Mouse (Mus musculus) hindbrain, embryonic 16.5 days (tissue): ENCODE data around the gene Papln. TPM values are rescaled to one million over a fixed set of nuclear protein-coding genes. Genes with fewer than 3 reads are reported as not detected.

ENCODE experiments used
- ATAC-seq: fragments of 200-750 bp; cut with Nextera tagmentation; 2 replicates; pipeline ENCODE4 v1.8.0; 2017; ENCODE audit warnings: moderate TSS enrichment, moderate library complexity
- H3K27ac ChIP-seq: fragments of 300-500 bp; sonication (generic); 2 replicates; pipeline ENCODE4 v1.5.1; 2014; ENCODE audit warnings: low read depth, mild to moderate bottlenecking, control low read depth, low read length, moderate library complexity
- H3K27me3 ChIP-seq: fragments of 300-500 bp; sonication (generic); replicated peaks from 2 replicates; pipeline ENCODE4 v1.6.1; 2014; ENCODE audit warnings: low read length; ENCODE audit not compliant: control insufficient read depth, insufficient read depth
- H3K36me3 ChIP-seq: fragments of 300-500 bp; sonication (generic); 2 replicates; pipeline ENCODE4 v1.6.1; 2014; ENCODE audit warnings: mild to moderate bottlenecking, low read length, moderate library complexity, mixed read lengths; ENCODE audit not compliant: control insufficient read depth, insufficient read depth
- H3K4me1 ChIP-seq: fragments of 300-500 bp; sonication (generic); 2 replicates; pipeline ENCODE4 v1.6.1; 2014; ENCODE audit warnings: low read depth, low read length; ENCODE audit not compliant: control insufficient read depth, insufficient read depth
- H3K4me2 ChIP-seq: fragments of 300-500 bp; sonication (generic); 2 replicates; pipeline ENCODE4 v1.6.1; 2014; ENCODE audit warnings: mild to moderate bottlenecking, low read length, control low read depth, moderate library complexity
- H3K4me3 ChIP-seq: fragments of 300-500 bp; sonication (generic); 2 replicates; pipeline ENCODE4 v1.5.1; 2014; ENCODE audit warnings: mild to moderate bottlenecking, low read length, control low read depth, moderate library complexity
- H3K9ac ChIP-seq: fragments of 300-500 bp; sonication (generic); 2 replicates; pipeline ENCODE4 v1.6.1; 2014; ENCODE audit warnings: low read depth, mild to moderate bottlenecking, control low read depth, low read length, moderate library complexity
- H3K9me3 ChIP-seq: fragments of 300-500 bp; sonication (generic); 2 replicates; pipeline ENCODE4 v1.6.1; 2014; ENCODE audit warnings: mild to moderate bottlenecking, low read length, moderate library complexity; ENCODE audit not compliant: control insufficient read depth
- WGBS: fragments of 180-500 bp; shearing (Covaris S2); extraction: QIAGEN DNeasy Blood & Tissue Kit; methylation state at CpG from one replicate; pipeline ENCODE4 v1.1.7; 2014; 5-methylcytosine and 5-hydroxymethylcytosine counted together
- polyA plus RNA-seq: library from polyadenylated mRNA; unstranded; fragments of >200 nt; fragmentation: Nextera tagmentation; extraction: Ambion mirVana; gene quantifications from 2 replicates; pipeline ENCODE4 v1.2.1, GENCODE M21; 2015

Papln gene
- 0.31 and 0.42 TPM in 2 replicates for polyA plus RNA-seq

GRCm38 (mm10) chr12:83763311-83764043 is at the start of gene Papln:
Papln (plus strand) TSS chr12:83763634.
- WGBS, result 11% methylated on average over 27 of the region's 31 CpGs
- peak within 1 kb of the TSS; percentile 1; the same call in 1 of the 2 replicates for H3K9ac ChIP-seq
- no peaks in the 10 kb centered on the region for H3K27me3 ChIP-seq
- H3K4me1 ChIP-seq, result peaks cover 17% of the 10 kb centered on the region
- peak within 1 kb of the TSS; percentile 26 for H3K4me3 ChIP-seq
- no peaks in the 10 kb centered on the region for H3K9me3 ChIP-seq
- H3K36me3 ChIP-seq, result no peaks in the 10 kb centered on the region
- H3K4me2 ChIP-seq, result peak within 1 kb of the TSS; percentile 56
- H3K27ac ChIP-seq, result no peak within 1 kb of the TSS
- peak; percentile 41 for ATAC-seq

GRCm38 (mm10) chr12:83713749-83714148 is 49.7 kb upstream of the Papln start:
- ATAC-seq, result peak; percentile 58; the same call in 1 of the 2 replicates
- Histone ChIP-seq H3K9me3 (no peaks in the 10 kb centered on the region), H3K4me1 (no peaks in the 10 kb centered on the region), H3K9ac (no peak overlapping the region), H3K27me3 (no peaks in the 10 kb centered on the region), H3K4me2 (no peak overlapping the region), H3K4me3 (no peak overlapping the region), H3K27ac (no peak overlapping the region), H3K36me3 (peaks cover 19% of the 10 kb centered on the region)
- WGBS, result 45% methylated on average over 2 of the region's 2 CpGs

GRCm38 (mm10) chr12:83716416-83717184 is 46.8 kb upstream of the Papln start:
- no peak for ATAC-seq
- Histone ChIP-seq H3K9me3 (no peaks in the 10 kb centered on the region), H3K9ac (no peak overlapping the region), H3K4me1 (no peaks in the 10 kb centered on the region), H3K4me3 (no peak overlapping the region), H3K27ac (no peak overlapping the region), H3K4me2 (no peak overlapping the region), H3K36me3 (peaks cover 27% of the 10 kb centered on the region), H3K27me3 (no peaks in the 10 kb centered on the region)
- WGBS, result 87% methylated on average over 15 of the region's 15 CpGs

GRCm38 (mm10) chr12:83719431-83719830 is 44.0 kb upstream of the Papln start:
- H3K36me3 ChIP-seq, result peaks cover 25% of the 10 kb centered on the region
- H3K4me3 ChIP-seq, result no peak overlapping the region
- H3K9ac ChIP-seq, result no peak overlapping the region
- H3K27ac ChIP-seq, result no peak overlapping the region
- ATAC-seq, result no peak
- no peak overlapping the region for H3K4me2 ChIP-seq
- 100% methylated on average over 1 of the region's 1 CpGs for WGBS
- no peaks in the 10 kb centered on the region for H3K27me3 ChIP-seq
- no peaks in the 10 kb centered on the region for H3K9me3 ChIP-seq
- H3K4me1 ChIP-seq, result no peaks in the 10 kb centered on the region

- Histone ChIP-seq H3K36me3 (peaks cover 27% of the 10 kb centered on the region), H3K27ac (no peak overlapping the region)
- no peak for ATAC-seq
These were observed 42.2 kb upstream of the Papln start for GRCm38 (mm10) chr12:83721281-83721680.

GRCm38 (mm10) chr12:83723037-83723436 is 40.4 kb upstream of the Papln start:
- H3K4me2 ChIP-seq, result no peak overlapping the region
- no peak overlapping the region for H3K9ac ChIP-seq
- H3K27me3 ChIP-seq, result no peaks in the 10 kb centered on the region
- WGBS, result 82% methylated on average over 3 of the region's 3 CpGs
- no peaks in the 10 kb centered on the region for H3K9me3 ChIP-seq
- no peak for ATAC-seq
- H3K27ac ChIP-seq, result no peak overlapping the region
- H3K4me3 ChIP-seq, result no peak overlapping the region
- peaks cover 24% of the 10 kb centered on the region for H3K36me3 ChIP-seq
- no peaks in the 10 kb centered on the region for H3K4me1 ChIP-seq

More at GRCm38 (mm10) chr12:83721281-83721680, 42.2 kb upstream of the Papln start:
- H3K27me3 ChIP-seq, result no peaks in the 10 kb centered on the region
- H3K4me1 ChIP-seq, result no peaks in the 10 kb centered on the region
- H3K9me3 ChIP-seq, result no peaks in the 10 kb centered on the region
- H3K4me2 ChIP-seq, result no peak overlapping the region
- H3K4me3 ChIP-seq, result no peak overlapping the region
- no peak overlapping the region for H3K9ac ChIP-seq
- 80% methylated on average over 6 of the region's 6 CpGs for WGBS

- no peak for ATAC-seq
- peaks cover 26% of the 10 kb centered on the region for H3K36me3 ChIP-seq
- H3K9ac ChIP-seq, result no peak overlapping the region
- no peak overlapping the region for H3K4me2 ChIP-seq
- H3K27me3 ChIP-seq, result no peaks in the 10 kb centered on the region
- no peak overlapping the region for H3K27ac ChIP-seq
- 90% methylated on average over 12 of the region's 12 CpGs for WGBS
- H3K9me3 ChIP-seq, result no peaks in the 10 kb centered on the region
- no peak overlapping the region for H3K4me3 ChIP-seq
- no peaks in the 10 kb centered on the region for H3K4me1 ChIP-seq
These were observed 36.7 kb upstream of the Papln start for GRCm38 (mm10) chr12:83726510-83727308.

GRCm38 (mm10) chr12:83732225-83732624 is 31.2 kb upstream of the Papln start:
- ATAC-seq, result no peak
- Histone ChIP-seq H3K4me1 (no peaks in the 10 kb centered on the region), H3K27ac (no peak overlapping the region), H3K9me3 (no peaks in the 10 kb centered on the region), H3K4me3 (no peak overlapping the region), H3K4me2 (no peak overlapping the region), H3K36me3 (peaks cover 39% of the 10 kb centered on the region), H3K9ac (no peak overlapping the region), H3K27me3 (no peaks in the 10 kb centered on the region)
- 97% methylated on average over 5 of the region's 5 CpGs for WGBS

- no peaks in the 10 kb centered on the region for H3K4me1 ChIP-seq
- peaks cover 35% of the 10 kb centered on the region for H3K36me3 ChIP-seq
- no peak overlapping the region for H3K4me3 ChIP-seq
- H3K27me3 ChIP-seq, result no peaks in the 10 kb centered on the region
- no peak for ATAC-seq
- no peak overlapping the region for H3K9ac ChIP-seq
- no peak overlapping the region for H3K4me2 ChIP-seq
- WGBS, result 90% methylated on average over 10 of the region's 10 CpGs
- no peak overlapping the region for H3K27ac ChIP-seq
- H3K9me3 ChIP-seq, result no peaks in the 10 kb centered on the region
These were observed 29.4 kb upstream of the Papln start for GRCm38 (mm10) chr12:83734047-83734446.
